Mouse (Mus musculus): ENCODE results near the gene Rai14.

Gene Rai14

DNA sequence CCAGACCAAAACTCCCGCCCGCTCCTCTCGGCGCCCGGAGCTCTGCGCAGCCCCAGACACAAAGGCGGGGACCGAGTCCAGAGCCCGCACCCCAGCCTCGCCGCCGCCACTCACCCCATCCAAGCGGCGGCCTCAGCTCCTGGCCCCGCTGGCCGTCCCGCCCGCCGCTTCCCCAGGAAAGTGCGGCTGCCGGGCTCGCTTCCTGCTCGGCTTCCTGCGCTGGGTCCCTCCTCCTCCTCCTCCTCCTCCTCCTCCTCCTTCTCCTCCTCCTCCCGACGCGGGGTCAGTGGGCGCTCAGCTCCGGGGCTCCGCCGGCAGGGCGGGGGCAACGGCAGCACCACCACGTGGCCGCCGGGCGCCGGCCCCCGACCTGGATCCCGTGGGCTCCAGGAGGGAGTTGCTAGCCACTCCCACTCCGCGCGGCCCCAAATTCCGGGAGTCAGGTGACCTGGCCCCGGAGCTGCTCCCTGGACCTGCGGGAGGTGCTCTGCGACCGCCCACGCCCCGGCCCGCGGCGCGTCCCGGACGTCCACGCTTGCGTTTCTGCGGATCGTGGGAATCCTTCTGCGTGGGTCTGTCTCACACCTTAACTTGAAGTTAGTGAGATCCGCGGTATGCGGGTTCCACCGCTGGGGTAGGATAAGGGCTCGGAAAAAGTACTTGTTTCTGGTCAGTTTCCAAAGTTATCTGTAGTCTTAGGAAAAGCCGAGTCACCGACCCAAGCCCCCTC lies at the start of gene Rai14:
Rai14 (minus strand) TSS at position 216 of the 730 bp plus-strand sequence.
- DNase-seq: peak; percentile 20 to 49

DNA sequence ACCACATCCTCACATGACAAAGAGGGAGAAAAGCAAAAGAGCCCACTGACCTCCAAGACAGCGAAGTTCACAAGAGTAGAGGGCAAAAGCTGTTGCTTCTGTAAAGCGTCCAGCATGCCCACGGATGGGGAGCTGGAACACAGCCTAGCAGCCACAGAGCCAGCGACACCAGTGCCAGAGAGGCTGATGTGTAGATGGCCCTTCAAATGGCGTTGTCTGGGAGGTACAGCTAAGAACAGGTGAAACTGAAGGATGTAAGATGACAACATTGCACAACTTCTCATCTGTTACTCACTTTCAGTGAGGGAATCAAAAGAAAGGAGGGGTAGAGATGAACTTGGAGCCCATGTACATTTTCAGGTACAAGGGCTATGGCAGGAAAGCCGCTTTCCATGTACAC lies 47.0 kb upstream of the Rai14 start:
- no peak for DNase-seq

DNA sequence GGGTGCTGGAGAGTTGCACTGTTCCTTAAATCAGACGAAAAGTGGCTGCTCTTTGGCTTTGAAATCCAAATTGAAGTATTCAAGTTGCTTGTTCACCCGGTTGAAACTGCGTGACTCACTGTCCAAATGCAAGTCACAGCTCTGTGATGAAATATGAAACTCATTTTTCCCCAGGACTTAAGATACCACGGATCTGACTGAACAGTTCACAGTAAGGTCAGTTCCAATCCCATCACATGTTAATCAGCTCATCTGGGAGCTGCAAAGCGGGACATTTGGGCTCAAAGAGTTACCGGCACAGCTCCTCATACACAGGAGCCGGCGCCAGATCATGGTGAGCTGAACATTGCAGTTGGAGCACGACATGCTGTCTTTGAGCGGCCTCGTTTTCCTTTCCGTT lies 45.6 kb upstream of the Rai14 start:
- DNase-seq: no peak

DNA sequence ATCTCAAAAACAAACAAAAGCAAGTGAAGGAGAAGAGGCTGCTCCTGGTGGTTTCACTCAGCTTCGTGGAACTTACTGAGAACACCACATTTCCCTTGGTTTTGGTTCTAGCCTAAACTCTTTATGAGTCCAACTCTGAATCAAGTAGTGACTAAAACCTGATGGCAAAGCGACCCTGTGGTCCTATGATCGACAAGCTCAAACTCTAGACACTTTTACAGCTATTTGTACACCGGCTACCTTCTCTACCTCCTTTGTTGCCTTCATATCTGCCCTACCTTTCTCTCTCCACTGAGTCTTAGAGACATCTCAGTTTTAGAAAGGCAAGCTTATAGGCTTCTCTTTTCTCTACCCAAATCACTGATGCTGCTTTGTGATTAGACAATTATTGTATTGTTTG lies 45.0 kb upstream of the Rai14 start:
- no peak for DNase-seq

DNA sequence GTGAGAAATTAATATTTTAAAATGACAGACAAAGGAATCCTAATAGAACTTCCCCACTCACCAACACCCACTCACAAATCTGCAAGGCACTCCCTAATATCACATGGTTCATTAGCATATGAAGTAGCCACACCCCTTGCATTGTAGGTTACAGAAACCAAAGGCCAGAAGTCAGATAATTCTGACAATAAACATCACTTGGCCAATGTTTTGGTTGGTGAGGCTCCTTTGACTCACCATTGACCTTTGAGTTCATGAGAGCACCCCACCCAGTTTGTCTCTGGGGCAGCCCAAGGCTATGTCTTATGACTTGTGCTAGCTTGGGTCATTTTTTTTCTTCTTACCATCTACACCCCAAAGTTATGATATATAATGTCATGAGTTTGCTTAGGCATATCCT lies 44.4 kb upstream of the Rai14 start:
- no peak for DNase-seq

DNA sequence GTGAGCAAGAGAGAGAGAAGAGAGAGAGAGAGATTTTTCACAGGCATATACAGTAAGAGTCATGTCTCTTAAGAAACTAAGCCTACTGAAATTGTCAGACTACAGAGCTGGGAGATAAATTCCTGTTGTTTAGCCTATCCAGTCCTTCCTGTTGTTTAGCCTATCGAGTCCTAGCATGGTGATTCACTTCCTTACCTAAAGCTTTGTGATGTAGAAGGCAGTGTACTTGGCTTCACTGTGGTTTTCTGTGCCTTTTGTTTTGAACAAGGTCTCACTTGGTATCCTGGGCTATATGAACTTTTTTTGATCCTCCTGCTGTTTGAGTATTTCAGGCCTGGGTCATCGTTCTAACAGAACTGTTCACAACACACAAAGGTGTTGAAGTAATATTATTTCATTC lies 36.7 kb upstream of the Rai14 start:
- DNase-seq: no peak

DNA sequence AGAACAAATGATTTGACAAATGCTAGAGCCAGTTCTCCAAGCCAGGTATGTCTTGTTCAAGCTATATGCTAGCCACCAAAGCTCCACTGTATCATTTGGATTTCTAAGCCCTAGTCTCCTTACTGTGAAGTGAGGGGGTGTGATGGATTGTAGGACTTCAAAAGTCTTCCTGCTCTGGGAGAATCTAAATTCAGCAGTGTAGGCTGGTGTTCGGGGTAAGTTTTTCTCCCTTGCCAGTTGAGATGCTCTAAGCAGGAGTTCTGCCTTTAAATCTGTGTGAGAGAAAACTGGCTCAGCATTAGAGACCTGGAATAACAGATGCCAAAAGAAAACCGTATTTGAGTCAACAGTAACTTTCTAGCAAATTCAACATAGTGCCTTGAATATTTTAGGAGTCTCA lies 35.9 kb upstream of the Rai14 start:
- DNase-seq: no peak

DNA sequence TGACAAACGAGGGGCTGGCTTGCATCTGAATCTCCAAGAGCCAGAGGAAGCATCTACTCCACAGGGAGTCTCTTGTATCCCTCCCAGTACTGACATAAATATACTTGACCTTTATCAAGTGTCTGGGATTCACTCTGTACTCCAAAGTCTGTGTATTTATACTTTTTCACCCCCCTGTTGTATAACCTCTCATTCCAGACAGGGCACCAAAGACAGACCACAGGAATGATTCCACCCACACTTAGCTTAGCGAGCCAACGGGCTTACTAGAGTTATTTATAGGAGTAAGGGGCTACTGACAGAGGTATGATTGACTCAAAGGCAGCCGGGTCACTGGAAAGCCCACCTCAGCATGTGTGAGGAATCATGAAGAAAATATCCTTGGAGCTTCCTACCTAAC lies 35.3 kb upstream of the Rai14 start:
- no peak for DNase-seq

DNA sequence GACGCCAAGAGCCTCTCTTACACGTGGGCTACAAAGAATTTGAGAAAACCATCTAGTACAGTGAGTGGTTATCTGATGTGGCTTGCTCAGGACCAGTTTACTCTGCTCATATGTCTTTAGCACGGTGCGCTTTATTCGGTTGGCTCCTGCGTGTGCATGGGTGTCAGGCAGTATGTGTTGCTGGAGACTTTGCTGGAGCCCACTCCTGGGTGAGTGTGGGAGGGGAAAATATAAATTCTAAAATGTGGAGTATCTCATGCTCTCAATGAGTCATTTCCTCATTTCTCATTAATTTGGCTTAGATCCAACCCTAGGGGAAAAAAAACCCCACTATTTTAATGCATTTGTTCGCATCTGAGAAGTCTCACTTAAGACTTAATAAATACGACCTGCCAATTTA lies 33.2 kb upstream of the Rai14 start:
- DNase-seq: no peak

DNA sequence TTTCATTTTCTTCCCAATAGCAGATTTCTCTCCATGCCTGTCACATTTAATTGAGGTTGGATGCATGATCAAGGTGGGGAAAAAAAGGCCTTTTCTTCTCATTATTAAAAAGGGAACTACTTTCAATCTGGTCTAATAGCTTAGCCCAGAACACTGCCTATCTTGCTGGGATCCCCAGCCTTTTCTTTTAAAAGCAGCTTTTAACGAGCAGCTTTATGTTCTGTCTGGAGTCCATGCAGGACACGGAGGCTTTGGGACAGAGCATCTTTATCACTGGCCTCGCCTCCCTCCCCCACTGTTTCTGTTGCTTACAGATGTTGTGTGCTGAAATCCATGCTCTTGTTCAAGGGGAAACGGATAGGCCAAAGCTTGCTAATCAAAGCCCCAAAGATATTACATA lies 32.8 kb upstream of the Rai14 start:
- no peak for DNase-seq

DNA sequence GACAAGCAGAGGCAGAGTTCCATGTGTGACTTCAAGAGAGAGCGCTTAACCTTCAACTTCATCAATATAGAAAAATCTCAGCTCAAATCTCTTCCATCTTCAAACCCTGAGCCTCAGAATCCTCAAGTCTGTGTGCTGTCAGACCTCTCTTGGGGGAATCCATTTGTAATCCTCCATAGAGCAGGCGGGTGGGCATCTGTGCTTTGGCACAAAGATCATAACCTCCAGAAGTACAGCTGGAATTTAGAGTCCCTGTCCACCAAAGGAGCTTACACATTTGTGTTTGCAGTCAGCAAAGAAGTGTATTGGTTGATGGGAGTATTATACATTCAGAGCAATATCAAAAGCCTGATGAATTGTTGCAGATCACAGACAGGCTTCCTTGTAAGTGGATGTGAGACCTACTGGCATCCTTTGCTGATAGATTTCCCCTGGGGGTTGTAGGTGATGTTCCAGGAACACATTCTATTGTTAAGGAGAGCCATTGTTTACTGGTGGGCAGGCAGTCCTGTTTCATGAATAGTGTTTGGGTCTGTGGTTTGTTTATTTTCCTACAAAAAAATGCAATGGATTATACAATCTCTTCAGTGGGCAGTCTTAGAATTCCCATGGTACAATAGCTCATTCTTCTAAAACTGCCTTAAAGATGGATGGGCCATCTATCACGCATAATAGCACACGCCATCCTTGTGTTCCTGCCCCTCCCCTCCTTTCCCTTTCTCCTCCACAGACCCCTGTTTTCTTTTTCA lies 32.1 kb upstream of the Rai14 start:
- no peak for DNase-seq

DNA sequence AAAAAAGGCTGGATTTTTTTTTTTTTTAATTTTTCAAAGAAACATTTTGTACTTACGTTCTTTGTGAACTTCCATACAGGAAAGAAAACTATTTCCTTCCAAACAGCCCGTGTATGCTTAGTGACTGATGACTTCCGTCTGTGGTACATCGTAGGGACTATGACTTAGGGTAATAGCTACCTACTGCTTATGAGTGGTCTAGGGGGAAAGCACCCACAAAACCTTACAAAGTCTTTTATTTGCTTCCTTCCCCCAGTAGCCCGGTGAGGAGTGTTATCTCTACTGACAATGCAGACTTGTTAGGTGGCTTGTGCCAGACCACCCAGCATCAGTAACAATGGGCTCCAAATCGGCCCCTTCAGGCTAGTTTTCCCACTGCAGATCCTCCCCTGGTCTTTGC lies 28.0 kb upstream of the Rai14 start:
- DNase-seq: no peak

DNA sequence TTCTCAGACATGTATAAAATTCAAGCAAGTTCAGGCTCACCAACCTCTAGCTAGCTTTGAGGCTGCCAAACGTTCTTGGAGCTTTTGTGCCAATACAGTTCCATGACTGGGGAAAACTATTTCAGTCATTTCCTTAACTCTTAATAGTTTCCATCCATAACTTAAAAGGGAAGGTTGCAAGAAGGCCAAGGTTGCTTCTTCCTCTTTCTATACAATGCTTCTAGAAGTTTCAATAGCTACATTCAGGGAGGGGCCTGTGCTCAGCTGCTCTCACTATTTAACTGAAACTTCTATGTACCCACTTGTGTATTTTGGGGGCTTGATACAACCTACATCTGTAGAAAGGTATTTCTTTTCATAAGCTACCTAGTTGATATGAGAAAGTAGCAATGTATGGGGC lies 24.9 kb upstream of the Rai14 start:
- no peak for DNase-seq

DNA sequence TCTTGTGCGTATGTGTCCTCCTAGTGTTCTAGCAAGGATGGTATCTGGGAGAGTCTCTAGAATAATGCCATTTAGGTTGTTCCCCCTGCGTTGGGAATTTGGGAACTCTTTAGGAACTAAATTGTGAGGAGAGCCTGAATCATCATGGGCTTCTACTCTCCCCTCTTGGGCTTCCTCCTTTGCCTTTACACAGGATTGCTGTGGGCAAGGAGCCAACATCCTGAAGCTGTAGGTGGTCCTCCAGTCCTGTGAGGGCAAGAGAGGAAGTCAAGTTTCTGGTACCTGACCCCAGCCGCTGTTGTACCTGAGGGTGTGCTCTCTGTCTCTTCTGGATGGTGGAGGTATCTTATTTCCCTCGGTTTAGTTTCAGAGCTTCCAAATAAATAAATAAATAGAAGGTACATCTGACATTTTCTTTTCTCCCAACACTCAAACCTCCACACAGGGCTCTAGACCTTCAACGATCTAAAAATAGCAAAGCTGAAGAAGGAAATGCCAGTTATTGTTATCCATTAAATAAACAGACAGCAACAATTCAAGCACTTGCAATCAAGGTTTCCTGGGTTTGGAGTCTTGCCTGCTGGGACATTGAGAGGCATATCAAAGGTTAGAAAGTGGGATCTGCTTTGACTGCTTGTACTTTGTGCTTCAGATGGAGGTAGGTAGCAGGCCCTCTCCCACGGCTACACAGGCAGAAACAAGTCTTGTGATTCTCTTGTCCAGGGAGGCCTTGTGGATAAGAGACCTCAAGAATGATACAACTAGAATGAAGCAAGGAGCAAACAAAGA lies 24.1 kb upstream of the Rai14 start:
- DNase-seq: no peak

DNA sequence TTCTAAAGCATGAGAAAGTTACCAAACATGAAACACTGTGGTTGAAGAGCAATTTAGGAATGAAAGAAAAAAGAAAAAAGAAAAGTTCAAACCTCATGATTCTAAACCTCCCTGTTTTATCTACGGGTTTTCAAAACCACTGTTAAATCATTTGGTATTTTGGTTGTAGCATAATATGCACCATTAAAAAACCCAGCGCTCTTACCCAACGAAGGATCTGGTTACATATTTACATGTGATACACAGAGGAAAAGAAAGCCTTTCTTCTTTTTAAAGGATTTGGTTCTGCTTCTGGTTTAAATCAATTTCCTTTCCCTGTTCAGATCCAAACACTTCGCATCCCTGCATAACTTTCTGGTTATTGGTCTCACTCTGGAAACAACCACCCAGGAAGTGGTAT lies 21.5 kb upstream of the Rai14 start:
- DNase-seq: no peak

DNA sequence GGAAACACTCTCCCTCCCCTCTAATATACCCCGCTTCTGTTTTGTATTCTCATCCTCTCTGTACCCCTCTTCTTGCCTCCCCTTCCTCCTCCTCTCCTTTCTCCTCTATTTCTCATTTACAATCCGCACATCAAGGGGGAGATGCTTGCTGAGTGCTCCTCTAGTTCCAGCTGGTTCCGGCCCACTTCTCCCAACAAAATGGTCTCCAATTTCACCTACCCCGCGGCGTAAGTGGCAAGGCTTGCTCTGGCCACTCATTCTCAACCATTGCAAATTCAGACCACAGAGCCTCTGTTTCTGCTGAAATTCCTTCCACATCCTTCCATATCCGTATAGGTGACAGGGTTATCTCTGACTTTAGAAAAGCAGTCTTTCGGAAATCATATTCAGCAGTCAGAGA lies 20.8 kb upstream of the Rai14 start:
- no peak for DNase-seq

DNA sequence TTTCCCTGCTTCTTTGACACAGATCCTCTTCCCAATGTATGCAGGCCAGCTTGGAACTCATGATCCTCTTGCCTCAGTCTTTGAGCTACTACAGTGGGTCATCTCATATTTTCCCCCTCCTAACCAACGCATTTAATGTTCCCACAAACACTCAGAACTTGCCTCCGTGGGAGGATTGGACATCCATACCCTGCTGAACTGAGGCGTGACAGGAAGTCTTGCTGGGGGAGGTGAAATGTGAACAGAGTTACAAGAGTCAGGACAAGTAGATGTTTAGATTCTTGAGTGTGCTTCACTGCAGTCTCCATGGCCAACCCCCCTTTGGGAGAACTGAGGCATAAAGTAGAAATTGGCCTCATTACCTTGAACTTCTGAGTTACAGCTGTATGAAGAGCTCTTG lies 17.0 kb upstream of the Rai14 start:
- no peak for DNase-seq

DNA sequence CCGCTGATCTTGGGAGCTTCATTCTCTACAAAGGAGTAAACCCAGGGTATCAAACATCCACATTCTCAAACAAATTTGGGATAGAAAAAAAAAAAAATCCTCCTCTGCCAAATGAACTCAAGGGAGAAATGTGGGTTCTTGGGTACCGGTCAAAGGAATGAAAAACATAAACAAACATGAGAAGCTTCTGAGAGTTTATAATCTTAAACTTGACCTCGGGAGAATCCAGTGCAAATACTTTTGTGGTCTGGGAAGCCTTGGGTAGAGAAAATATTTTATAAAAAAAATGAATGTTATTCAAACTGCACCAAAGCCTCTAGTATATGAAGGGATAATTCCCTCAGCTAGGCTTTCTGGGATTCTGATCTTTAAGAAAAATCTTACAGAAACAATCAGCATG lies 11.8 kb upstream of the Rai14 start:
- no peak for DNase-seq

DNA sequence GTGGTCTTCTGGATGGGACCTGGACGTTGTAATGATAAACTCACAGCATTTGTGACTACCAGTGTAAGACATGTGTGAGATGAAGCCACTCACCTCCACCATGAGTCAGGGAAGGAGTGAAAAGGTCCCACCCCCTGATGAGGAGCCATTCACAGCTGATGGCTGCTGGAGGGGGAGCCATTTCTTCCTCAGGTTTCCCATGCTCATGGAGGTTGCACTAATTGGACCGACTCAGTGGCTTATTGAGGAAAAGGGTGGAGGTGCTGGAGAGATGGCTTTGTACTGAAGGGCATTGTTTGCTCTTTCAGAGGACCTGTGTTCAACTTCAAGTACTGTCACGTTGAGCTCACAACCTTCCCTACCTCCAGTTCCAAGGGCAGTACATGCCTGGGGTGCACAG lies 10.4 kb upstream of the Rai14 start:
- DNase-seq: no peak

DNA sequence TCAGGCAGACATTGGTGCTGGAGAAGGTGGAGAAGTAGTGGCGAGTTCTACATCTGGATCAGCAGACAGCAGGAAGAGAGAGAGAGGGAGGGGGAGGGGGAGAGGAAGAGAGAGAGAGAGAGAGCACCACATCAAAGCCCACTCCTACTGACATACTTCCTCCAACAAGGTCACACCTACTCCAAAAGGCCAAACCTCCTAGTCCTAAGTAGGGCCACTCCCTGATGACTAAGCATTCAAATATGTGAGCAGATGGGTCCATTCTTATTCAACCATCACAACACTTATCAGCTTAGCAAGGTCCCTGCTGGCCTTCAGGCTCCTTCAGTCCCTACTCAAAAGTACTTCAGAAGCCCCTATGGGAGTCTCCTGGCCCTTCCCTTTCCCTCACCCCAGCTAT lies 9.1 kb upstream of the Rai14 start:
- no peak for DNase-seq

DNA sequence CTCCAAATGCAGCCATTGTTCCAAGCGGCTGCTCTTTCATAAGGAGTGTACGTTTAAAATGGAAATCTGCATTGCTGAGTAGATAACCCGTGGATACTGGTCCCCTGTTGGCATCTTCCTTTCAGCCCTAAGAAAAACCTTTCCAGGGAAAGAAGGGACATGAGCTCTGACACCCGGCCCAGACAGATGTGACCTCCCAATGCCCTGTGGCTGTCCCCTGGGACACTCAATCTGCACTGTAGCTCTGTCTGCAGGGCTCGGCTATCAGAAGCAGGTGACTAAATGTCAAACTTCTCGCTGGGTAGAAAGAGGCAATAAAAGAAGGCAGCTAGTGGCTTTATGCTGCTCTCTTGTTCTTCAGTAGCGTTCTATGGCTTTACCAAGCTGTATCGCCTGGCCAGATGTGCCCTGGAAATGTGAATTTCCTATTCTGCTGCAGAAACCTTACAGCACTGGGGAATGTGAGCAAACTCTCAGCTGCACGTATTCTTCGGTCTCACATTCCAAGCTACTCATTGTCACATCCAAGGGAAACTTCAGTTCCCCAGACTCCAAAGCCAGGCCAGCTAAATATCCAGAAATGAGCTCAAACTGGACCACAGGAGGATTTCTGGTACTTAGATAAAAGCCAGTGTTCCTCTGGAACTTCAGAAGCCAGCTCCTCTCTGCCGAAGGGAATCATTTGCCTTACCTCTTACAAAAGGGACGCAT lies 8.4 kb upstream of the Rai14 start:
- DNase-seq: no peak

DNA sequence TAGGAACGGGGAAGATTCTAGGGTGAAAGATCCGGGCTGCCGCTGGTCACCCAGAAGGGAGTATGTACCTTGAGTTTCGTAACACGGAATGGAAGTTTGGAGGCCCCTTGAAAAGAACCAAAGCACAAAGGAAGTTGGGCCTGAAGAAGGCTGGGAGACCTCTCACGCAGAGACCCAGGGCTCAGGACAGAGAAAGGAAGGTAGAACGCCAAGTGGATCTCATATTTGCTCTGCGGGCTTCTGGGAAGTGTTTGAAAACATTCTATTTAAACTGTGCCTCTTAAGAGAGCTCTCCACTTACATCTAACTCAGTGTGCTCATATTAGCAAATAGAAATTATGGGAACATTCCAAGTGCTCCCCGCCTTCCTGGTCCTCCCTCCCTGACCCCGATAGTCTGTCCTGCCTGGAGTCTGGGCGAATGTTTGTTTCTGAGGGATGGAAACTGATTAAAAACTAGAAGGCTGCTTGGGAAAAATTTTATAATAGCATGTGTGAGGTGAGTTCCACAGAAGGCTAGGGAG lies 6.9 kb upstream of the Rai14 start:
- no peak for DNase-seq

DNA sequence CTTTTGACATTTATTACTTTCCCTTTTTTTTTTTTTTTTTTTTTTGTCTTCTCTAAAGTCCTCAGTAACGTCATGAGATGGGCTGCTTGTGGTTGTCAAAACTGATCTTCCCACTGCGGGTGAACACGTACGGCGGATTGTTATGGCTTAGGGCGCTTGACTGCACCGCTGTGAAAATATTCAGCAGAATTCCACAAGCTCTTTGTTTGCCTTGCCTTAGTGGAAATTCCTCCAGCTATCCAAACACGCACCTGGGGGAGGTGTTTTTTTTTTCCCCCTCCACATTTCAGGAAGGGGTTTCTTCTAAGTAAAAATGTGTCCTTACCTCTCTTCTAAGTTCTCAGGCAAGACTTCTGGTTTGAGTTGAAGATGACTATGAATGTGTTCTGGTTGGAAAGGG lies 6.2 kb upstream of the Rai14 start:
- DNase-seq: no peak
